Mouse (Mus musculus): ENCODE data around the gene Trim7. TPM values are rescaled to one million over a fixed set of nuclear protein-coding genes. Genes with fewer than 3 reads are reported as not detected.

Gene Trim7
- polyA plus RNA-seq, 1 experiment from 2014 or later = 1.1 TPM

DNA sequence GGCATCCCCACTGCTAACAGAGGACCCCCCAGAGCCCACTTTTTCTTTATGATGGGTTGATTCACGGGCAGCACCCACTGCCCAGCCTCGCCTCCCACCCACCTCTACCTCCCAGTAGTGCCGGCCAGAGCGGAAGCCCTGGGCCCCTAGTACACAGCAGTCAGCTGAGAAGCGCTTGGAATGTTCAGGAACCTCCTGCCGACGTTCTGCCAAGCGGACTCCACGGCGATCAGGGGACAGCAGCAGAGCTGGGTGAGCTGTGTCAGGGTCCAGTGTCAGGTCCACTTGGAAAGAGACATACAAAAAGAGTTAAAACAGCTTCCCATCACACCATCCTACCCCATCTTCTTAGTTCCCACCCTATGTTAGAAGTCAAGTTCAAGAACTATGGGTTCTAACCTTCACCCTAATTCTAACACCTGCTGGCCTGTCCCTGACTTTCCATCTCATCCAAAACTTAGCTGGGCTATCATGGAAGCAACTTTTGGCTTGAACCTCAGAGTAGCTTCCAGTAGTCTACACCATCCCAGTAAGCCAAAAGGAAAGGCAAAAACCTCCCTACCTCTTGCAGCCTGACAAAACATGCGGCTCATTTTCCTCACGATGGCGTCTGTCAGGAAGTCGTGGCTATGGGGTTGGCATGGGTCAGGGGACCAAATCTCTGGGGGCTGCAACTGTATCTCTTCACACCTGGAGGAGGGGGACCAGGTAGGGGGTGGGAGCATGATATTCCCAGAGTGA, 18.2 kb upstream of the Trim7 start:
- ATAC-seq = peak; percentile 44
- Histone ChIP-seq H3K9ac (no peak overlapping the region), H3K36me3 (peaks cover 53% of the 10 kb centered on the region), H3K4me2 (replicated peaks) (no peak overlapping the region), H3K4me3 (replicated peaks) (no peak overlapping the region), H3K27me3 (replicated peaks) (no peaks in the 10 kb centered on the region), H3K9me3 (no peaks in the 10 kb centered on the region), H3K4me1 (replicated peaks) (peaks cover 4% of the 10 kb centered on the region; the same call in 1 of the 2 replicates), H3K27ac (peak overlapping the region; percentile 19; the same call in 1 of the 2 replicates)
- 60% methylated on average over 14 of the region's 14 CpGs for WGBS

DNA sequence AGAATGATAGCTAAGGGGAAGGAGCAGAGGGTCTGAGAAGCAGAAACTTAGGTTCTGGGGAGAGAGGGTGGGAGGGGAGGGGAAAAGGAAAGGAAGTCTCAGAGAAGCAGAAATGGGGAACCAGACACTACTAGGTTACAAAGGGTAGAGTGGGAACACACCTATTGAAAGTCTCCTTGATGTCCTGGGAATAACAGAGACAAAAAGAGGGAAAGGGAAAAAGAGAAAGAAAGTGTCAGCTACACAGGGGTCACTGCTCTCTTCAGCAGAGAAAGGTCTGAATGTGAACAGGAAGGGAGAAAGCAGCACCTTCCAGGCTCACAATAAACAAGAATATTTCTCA, 17.7 kb upstream of the Trim7 start:
- no peaks in the 10 kb centered on the region for H3K9me3 ChIP-seq
- no peaks in the 10 kb centered on the region for H3K4me1 ChIP-seq (replicated peaks)
- ATAC-seq = no peak
- H3K9ac ChIP-seq = no peak overlapping the region
- no peaks in the 10 kb centered on the region for H3K27me3 ChIP-seq (replicated peaks)
- H3K4me2 ChIP-seq (replicated peaks) = no peak overlapping the region
- no peak overlapping the region for H3K27ac ChIP-seq
- H3K36me3 ChIP-seq = peaks cover 48% of the 10 kb centered on the region
- no peak overlapping the region for H3K4me3 ChIP-seq (replicated peaks)

DNA sequence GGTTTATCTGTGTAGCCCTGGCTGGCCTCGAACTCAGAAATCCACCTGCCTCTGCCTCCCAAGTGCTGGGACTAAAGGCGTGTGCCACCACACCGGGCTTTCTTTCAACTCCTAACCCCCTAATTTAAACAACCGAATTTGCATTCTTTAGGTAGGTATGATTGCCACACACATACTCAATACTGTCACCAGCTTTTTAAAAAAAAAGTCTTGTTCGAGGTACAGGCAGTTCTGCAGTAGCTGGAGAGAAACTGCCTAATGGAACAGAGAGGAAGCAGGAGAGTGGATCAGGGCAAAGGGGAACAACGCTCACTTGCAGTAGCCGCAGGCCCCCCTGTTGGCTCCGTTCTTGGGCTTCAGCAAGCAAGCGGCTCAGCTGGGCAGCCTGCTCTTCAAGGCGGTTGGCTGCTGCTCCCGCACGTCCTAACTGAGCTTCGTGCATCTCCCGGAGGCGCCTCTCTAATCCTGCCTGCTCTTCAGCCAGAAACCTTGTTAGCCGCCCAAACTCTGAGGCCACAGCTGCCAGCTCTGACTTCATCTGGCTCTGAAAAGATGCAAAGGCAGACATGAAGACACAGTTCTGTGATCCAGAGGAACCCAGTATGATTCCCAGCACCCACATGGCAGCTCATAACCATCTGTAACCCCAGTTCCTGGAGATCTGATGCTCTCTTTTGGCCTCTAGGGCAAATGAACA, 17.1 kb upstream of the Trim7 start:
- H3K9ac ChIP-seq = no peak overlapping the region
- H3K4me2 ChIP-seq (replicated peaks) = no peak overlapping the region
- H3K27me3 ChIP-seq (replicated peaks) = no peaks in the 10 kb centered on the region
- no peak for ATAC-seq
- H3K4me1 ChIP-seq (replicated peaks) = no peaks in the 10 kb centered on the region
- H3K9me3 ChIP-seq = no peaks in the 10 kb centered on the region
- no peak overlapping the region for H3K27ac ChIP-seq
- no peak overlapping the region for H3K4me3 ChIP-seq (replicated peaks)
- H3K36me3 ChIP-seq = peaks cover 42% of the 10 kb centered on the region
- WGBS = 62% methylated on average over 16 of the region's 16 CpGs

- Histone ChIP-seq H3K4me1 (replicated peaks) (0 out of 2 replicates have a peak, but pooled peaks cover 3% of the 10 kb centered on the region), H3K4me2 (replicated peaks) (no peak overlapping the region), H3K27me3 (replicated peaks) (no peaks in the 10 kb centered on the region), H3K36me3 (peaks cover 37% of the 10 kb centered on the region), H3K9ac (no peak overlapping the region), H3K27ac (no peak overlapping the region), H3K9me3 (no peaks in the 10 kb centered on the region), H3K4me3 (replicated peaks) (no peak overlapping the region)
- no peak for ATAC-seq
- WGBS = 46% methylated on average over 4 of the region's 4 CpGs
Observed at GRCm38 (mm10) chr11:48809434-48809830, 16.5 kb upstream of the Trim7 start.

- H3K9ac ChIP-seq = no peak overlapping the region
- H3K27me3 ChIP-seq (replicated peaks) = no peaks in the 10 kb centered on the region
- H3K4me3 ChIP-seq (replicated peaks) = no peak overlapping the region
- no peak overlapping the region for H3K4me2 ChIP-seq (replicated peaks)
- peaks cover 31% of the 10 kb centered on the region; the same call in 1 of the 2 replicates for H3K36me3 ChIP-seq
- 82% methylated on average over 2 of the region's 2 CpGs for WGBS
- no peak for ATAC-seq
- peaks cover 9% of the 10 kb centered on the region; the same call in 1 of the 2 replicates for H3K4me1 ChIP-seq (replicated peaks)
- H3K9me3 ChIP-seq = no peaks in the 10 kb centered on the region
- no peak overlapping the region for H3K27ac ChIP-seq
Observed at GRCm38 (mm10) chr11:48810142-48810541, 15.8 kb upstream of the Trim7 start.

DNA sequence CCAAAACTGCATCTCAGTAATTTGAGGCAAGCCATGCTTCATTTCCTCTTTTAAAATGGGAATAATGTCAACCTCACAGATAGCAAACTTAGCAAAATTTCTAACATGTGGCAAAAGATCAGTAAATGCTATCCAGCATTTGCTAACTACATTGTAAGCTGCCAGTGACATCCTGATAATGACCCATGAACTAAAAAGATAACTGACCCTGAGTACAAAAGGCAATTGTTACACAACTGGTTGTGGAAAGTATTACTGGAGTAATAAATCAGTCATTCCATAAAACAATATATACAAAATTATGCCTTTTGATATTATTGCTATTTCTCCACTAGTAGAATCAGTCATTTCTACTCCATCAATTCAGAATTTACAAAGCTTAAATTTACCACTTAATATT, 12.2 kb upstream of the Trim7 start:
- no peak for ATAC-seq
- Histone ChIP-seq H3K36me3 (peaks cover 11% of the 10 kb centered on the region; the same call in 1 of the 2 replicates), H3K4me2 (replicated peaks) (no peak overlapping the region)

GRCm38 (mm10) chr11:48815851-48816250, 10.1 kb upstream of the Trim7 start:
- Histone ChIP-seq H3K9ac (peak overlapping the region; percentile 76), H3K27ac (0 out of 2 replicates have a peak overlapping the region, but pooled peaks have one; percentile 99), H3K4me1 (replicated peaks) (peaks cover 19% of the 10 kb centered on the region), H3K36me3 (peaks cover 8% of the 10 kb centered on the region; the same call in 1 of the 2 replicates), H3K4me3 (replicated peaks) (peak overlapping the region; percentile 69), H3K4me2 (replicated peaks) (peak overlapping the region; percentile 74), H3K9me3 (no peaks in the 10 kb centered on the region), H3K27me3 (replicated peaks) (no peaks in the 10 kb centered on the region)
- no peak for ATAC-seq
- 70% methylated on average over 16 of the region's 16 CpGs for WGBS

More for the DNA sequence above, 12.2 kb upstream of the Trim7 start:
- no peak overlapping the region for H3K4me3 ChIP-seq (replicated peaks)
- peaks cover 19% of the 10 kb centered on the region for H3K4me1 ChIP-seq (replicated peaks)
- no peak overlapping the region for H3K27ac ChIP-seq
- no peak overlapping the region for H3K9ac ChIP-seq
- H3K27me3 ChIP-seq (replicated peaks) = no peaks in the 10 kb centered on the region
- no peaks in the 10 kb centered on the region for H3K9me3 ChIP-seq

DNA sequence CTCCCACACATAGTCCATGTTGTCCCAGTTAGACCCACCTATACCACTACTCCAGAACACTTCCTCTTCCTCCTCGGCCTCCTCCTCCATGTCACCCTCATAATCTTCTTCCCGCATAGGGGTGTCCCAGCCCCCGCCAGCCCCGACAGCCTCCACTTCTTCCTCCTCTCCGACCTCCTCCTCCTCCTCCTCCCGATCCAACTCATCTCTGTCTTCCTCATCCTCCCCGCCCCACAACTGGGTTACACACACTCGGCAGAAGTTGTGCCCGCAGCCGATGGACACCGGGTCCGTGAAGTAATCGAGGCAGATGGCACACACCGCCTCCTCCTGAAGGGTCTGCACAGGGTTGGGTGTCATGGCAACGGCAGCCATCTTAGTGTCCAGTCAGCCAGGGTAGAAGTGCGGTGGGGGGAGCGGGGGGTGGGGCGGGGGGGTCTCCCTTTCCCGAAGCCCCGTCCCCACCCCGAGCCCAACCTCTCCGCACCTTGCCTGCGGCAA, 9.6 kb upstream of the Trim7 start:
- peak; percentile 37 for ATAC-seq
- Histone ChIP-seq H3K4me2 (replicated peaks) (peak overlapping the region; percentile 74), H3K9me3 (no peaks in the 10 kb centered on the region), H3K27me3 (replicated peaks) (no peaks in the 10 kb centered on the region), H3K27ac (peak overlapping the region; percentile 99), H3K36me3 (peaks cover 8% of the 10 kb centered on the region; the same call in 1 of the 2 replicates), H3K9ac (peak overlapping the region; percentile 76), H3K4me3 (replicated peaks) (peak overlapping the region; percentile 69), H3K4me1 (replicated peaks) (peaks cover 19% of the 10 kb centered on the region)
- 2% methylated on average over 23 of the region's 23 CpGs for WGBS

GRCm38 (mm10) chr11:48816800-48817665, 8.9 kb upstream of the Trim7 start, which contains the start of gene Trim41:
Gene Trim41, minus strand, starts transcription at chr11:48817353.
- Histone ChIP-seq H3K4me2 (replicated peaks) (peak within 1 kb of the TSS; percentile 74), H3K27ac (peak within 1 kb of the TSS; percentile 99), H3K27me3 (replicated peaks) (no peaks in the 10 kb centered on the region), H3K9ac (peak within 1 kb of the TSS; percentile 95), H3K9me3 (no peaks in the 10 kb centered on the region), H3K4me3 (replicated peaks) (peak within 1 kb of the TSS; percentile 69), H3K36me3 (peaks cover 6% of the 10 kb centered on the region; the same call in 1 of the 2 replicates), H3K4me1 (replicated peaks) (peaks cover 19% of the 10 kb centered on the region)
- ATAC-seq = peak; percentile 97
- whole genome bisulfite sequencing = under 1% methylated on average over 75 of the region's 77 CpGs

DNA sequence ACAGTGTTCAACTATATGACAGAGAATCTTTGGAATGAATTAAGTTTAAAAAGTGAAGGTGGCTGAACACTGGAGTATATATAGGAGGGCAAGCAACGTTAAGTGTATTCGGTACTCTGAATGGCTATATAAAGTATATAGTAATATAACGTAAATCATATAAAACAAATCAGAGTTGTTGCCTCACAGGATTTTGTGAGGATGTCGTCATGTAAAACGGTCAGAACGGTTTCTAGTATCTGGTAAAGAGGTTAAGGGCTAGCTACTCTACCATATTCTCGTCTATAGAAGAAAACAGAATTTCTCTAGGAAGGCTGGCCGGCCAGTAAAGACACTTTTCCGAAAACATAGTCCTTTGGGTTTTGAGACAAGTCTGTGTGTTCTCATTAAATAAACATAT, 8.1 kb upstream of the Trim7 start:
- peak overlapping the region; percentile 69 for H3K4me3 ChIP-seq (replicated peaks)
- no peak for ATAC-seq
- WGBS = 6% methylated on average over 9 of the region's 9 CpGs

DNA sequence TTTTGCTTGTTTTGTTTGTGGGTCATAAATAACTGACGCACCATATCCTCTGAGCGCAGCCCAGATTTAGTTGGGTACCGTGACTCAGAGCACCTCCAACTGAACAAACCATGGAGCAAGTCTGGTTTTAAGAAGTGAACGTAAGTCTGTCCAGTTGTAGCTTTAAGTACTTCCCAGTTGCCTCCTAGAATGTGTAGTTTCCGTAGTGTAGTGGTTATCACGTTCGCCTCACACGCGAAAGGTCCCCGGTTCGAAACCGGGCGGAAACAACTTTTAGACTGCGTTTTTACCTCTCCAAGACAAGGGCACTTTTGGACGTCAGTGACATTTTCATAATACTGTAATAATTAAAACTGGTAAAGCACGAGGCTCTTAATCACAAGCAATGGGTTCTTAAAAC, 7.6 kb upstream of the Trim7 start:
- H3K4me1 ChIP-seq (replicated peaks) = peaks cover 19% of the 10 kb centered on the region
- H3K27ac ChIP-seq = peak overlapping the region; percentile 99; the same call in 1 of the 2 replicates
- H3K36me3 ChIP-seq = no peaks in the 10 kb centered on the region
- no peaks in the 10 kb centered on the region for H3K27me3 ChIP-seq (replicated peaks)
- under 1% methylated on average over 16 of the region's 16 CpGs for WGBS
- H3K4me2 ChIP-seq (replicated peaks) = peak overlapping the region; percentile 63
- H3K9ac ChIP-seq = peak overlapping the region; percentile 95; the same call in 1 of the 2 replicates
- ATAC-seq = 0 out of 2 replicates have a peak, but pooled peaks have one; percentile 2
- H3K9me3 ChIP-seq = no peaks in the 10 kb centered on the region
- peak overlapping the region; percentile 69 for H3K4me3 ChIP-seq (replicated peaks)

More for the DNA sequence above, 8.1 kb upstream of the Trim7 start:
- no peaks in the 10 kb centered on the region for H3K36me3 ChIP-seq
- H3K4me2 ChIP-seq (replicated peaks) = peak overlapping the region; percentile 63
- H3K9me3 ChIP-seq = no peaks in the 10 kb centered on the region
- peaks cover 19% of the 10 kb centered on the region for H3K4me1 ChIP-seq (replicated peaks)
- H3K9ac ChIP-seq = peak overlapping the region; percentile 95
- H3K27ac ChIP-seq = peak overlapping the region; percentile 99
- no peaks in the 10 kb centered on the region for H3K27me3 ChIP-seq (replicated peaks)

Measured in intestine, embryonic 15.5 days (tissue).